Mouse (Mus musculus) midbrain, embryonic 14.5 days (tissue): ENCODE results near the gene Gm5134. TPM values are rescaled to one million over a fixed set of nuclear protein-coding genes. Genes with fewer than 3 reads are reported as not detected.

Experiments
- ATAC-seq: fragments of 200-750 bp; cut with Nextera tagmentation; 2 replicates; pipeline ENCODE4 v1.8.0; 2017; ENCODE audit warnings: moderate number of reproducible peaks, moderate library complexity; ENCODE audit not compliant: low FRiP score, low TSS enrichment
- DNase-seq: peaks from one replicate; pipeline ENCODE4 v3.0.0-alpha.2; 2015
- H3K27ac ChIP-seq: fragments of 300-500 bp; sonication (generic); replicated peaks from 2 replicates; pipeline ENCODE4 v1.5.1; 2014; ENCODE audit warnings: mild to moderate bottlenecking, low read depth, low read length, moderate library complexity
- H3K27me3 ChIP-seq: fragments of 300-500 bp; sonication (generic); 2 replicates; pipeline ENCODE4 v1.6.1; 2014; ENCODE audit warnings: low read length, control low read depth, mixed read lengths; ENCODE audit not compliant: control insufficient read depth, insufficient read depth
- H3K36me3 ChIP-seq: fragments of 300-500 bp; sonication (generic); 2 replicates; pipeline ENCODE4 v1.6.1; 2014; ENCODE audit warnings: low read length, control low read depth; ENCODE audit not compliant: control insufficient read depth, insufficient read depth
- H3K4me1 ChIP-seq: fragments of 300-500 bp; sonication (generic); 2 replicates; pipeline ENCODE4 v1.6.1; 2014; ENCODE audit warnings: mild to moderate bottlenecking, antibody characterized with exemption, low read length, control low read depth; ENCODE audit not compliant: control insufficient read depth, insufficient read depth
- H3K4me2 ChIP-seq: fragments of 300-500 bp; sonication (generic); 2 replicates; pipeline ENCODE4 v1.6.1; 2014; ENCODE audit warnings: mild to moderate bottlenecking, low read length, moderate library complexity
- H3K4me3 ChIP-seq: fragments of 300-500 bp; sonication (generic); replicated peaks from 2 replicates; pipeline ENCODE4 v1.5.1; 2014; ENCODE audit warnings: low read depth, low read length
- H3K9ac ChIP-seq: fragments of 300-500 bp; sonication (generic); replicated peaks from 2 replicates; pipeline ENCODE4 v1.6.1; 2014; ENCODE audit warnings: mild to moderate bottlenecking, low read length, moderate library complexity
- H3K9me3 ChIP-seq: fragments of 300-500 bp; sonication (generic); 2 replicates; pipeline ENCODE4 v1.6.1; 2016; ENCODE audit warnings: low read length, control low read depth, mixed read lengths; ENCODE audit not compliant: control insufficient read depth
- WGBS: fragments of 180-500 bp; shearing (Covaris S2); extraction: QIAGEN DNeasy Blood & Tissue Kit; methylation state at CpG from one replicate; pipeline ENCODE4 v1.1.7; 2014; 5-methylcytosine and 5-hydroxymethylcytosine counted together
- polyA plus RNA-seq: library from polyadenylated mRNA; unstranded; fragments of >200 nt; fragmentation: Nextera tagmentation; extraction: Ambion mirVana; gene quantifications from 2 replicates; pipeline ENCODE4 v1.2.1, GENCODE M21; 2014

Gene Gm5134
- polyA plus RNA-seq, 1 experiment from 2014 or later = not detected

- no peak overlapping the region for H3K4me3 ChIP-seq
- no peaks in the 10 kb centered on the region for H3K36me3 ChIP-seq
- no peak overlapping the region for H3K27ac ChIP-seq
- H3K9ac ChIP-seq = no peak overlapping the region
- no peaks in the 10 kb centered on the region for H3K27me3 ChIP-seq
- H3K4me2 ChIP-seq = no peak overlapping the region
- WGBS = 84% methylated on average over 3 of the region's 3 CpGs
- H3K4me1 ChIP-seq = no peaks in the 10 kb centered on the region
- DNase-seq (no peak), ATAC-seq (no peak)
- H3K9me3 ChIP-seq = peaks cover 5% of the 10 kb centered on the region; the same call in 1 of the 2 replicates
Observed at GRCm38 (mm10) chr10:76021728-76022127, 67.4 kb downstream of the Gm5134 start.

- H3K4me3 ChIP-seq = no peak overlapping the region
- 96% methylated on average over 6 of the region's 6 CpGs for WGBS
- H3K4me1 ChIP-seq = no peaks in the 10 kb centered on the region
- H3K27me3 ChIP-seq = no peaks in the 10 kb centered on the region
- ATAC-seq (no peak), DNase-seq (no peak)
- H3K36me3 ChIP-seq = no peaks in the 10 kb centered on the region
- H3K9me3 ChIP-seq = peaks cover 5% of the 10 kb centered on the region; the same call in 1 of the 2 replicates
- no peak overlapping the region for H3K4me2 ChIP-seq
- H3K27ac ChIP-seq = no peak overlapping the region
- H3K9ac ChIP-seq = no peak overlapping the region
Observed at GRCm38 (mm10) chr10:76023921-76024320, 69.6 kb downstream of the Gm5134 start.

- Histone ChIP-seq H3K9me3 (peaks cover 5% of the 10 kb centered on the region; the same call in 1 of the 2 replicates), H3K36me3 (no peaks in the 10 kb centered on the region), H3K4me1 (no peaks in the 10 kb centered on the region), H3K27me3 (no peaks in the 10 kb centered on the region), H3K4me2 (no peak overlapping the region), H3K4me3 (no peak overlapping the region), H3K9ac (no peak overlapping the region), H3K27ac (no peak overlapping the region)
- no peak for DNase-seq
- ATAC-seq = no peak
- 90% methylated on average over 10 of the region's 10 CpGs for WGBS
Observed at GRCm38 (mm10) chr10:76025470-76026190, 71.3 kb downstream of the Gm5134 start.

- no peak overlapping the region for H3K9ac ChIP-seq
- no peak overlapping the region for H3K4me3 ChIP-seq
- no peak overlapping the region for H3K4me2 ChIP-seq
- H3K36me3 ChIP-seq = no peaks in the 10 kb centered on the region
- H3K4me1 ChIP-seq = no peaks in the 10 kb centered on the region
- WGBS = 69% methylated on average over 12 of the region's 12 CpGs
- H3K9me3 ChIP-seq = peaks cover 5% of the 10 kb centered on the region; the same call in 1 of the 2 replicates
- no peak overlapping the region for H3K27ac ChIP-seq
- DNase-seq (no peak), ATAC-seq (no peak)
- H3K27me3 ChIP-seq = no peaks in the 10 kb centered on the region
Observed at GRCm38 (mm10) chr10:76027127-76028015, 73.1 kb downstream of the Gm5134 start.

GRCm38 (mm10) chr10:76028016-76028366 lies 73.7 kb downstream of the Gm5134 start:
- Histone ChIP-seq H3K27ac (no peak overlapping the region), H3K9me3 (peaks cover 5% of the 10 kb centered on the region; the same call in 1 of the 2 replicates), H3K9ac (no peak overlapping the region), H3K36me3 (no peaks in the 10 kb centered on the region), H3K4me3 (no peak overlapping the region), H3K4me2 (no peak overlapping the region), H3K27me3 (no peaks in the 10 kb centered on the region), H3K4me1 (no peaks in the 10 kb centered on the region)
- DNase-seq (no peak), ATAC-seq (no peak)
- WGBS = 12% methylated on average over 4 of the region's 4 CpGs

- no peak for ATAC-seq
Observed at GRCm38 (mm10) chr10:76028396-76028795, 74.1 kb downstream of the Gm5134 start.

GRCm38 (mm10) chr10:76029276-76029675 lies 75.0 kb downstream of the Gm5134 start:
- Histone ChIP-seq H3K27ac (no peak overlapping the region), H3K36me3 (no peaks in the 10 kb centered on the region; the same call in 1 of the 2 replicates), H3K9ac (no peak overlapping the region), H3K9me3 (peaks cover 5% of the 10 kb centered on the region; the same call in 1 of the 2 replicates), H3K4me1 (peaks cover 5% of the 10 kb centered on the region; the same call in 1 of the 2 replicates), H3K27me3 (no peaks in the 10 kb centered on the region), H3K4me3 (no peak overlapping the region), H3K4me2 (no peak overlapping the region)
- ATAC-seq = no peak
- no peak for DNase-seq
- 63% methylated on average over 5 of the region's 5 CpGs for WGBS

More at GRCm38 (mm10) chr10:76028396-76028795, 74.1 kb downstream of the Gm5134 start:
- 75% methylated on average over 9 of the region's 9 CpGs for WGBS
- DNase-seq = no peak
- no peak overlapping the region for H3K4me2 ChIP-seq
- H3K9me3 ChIP-seq = peaks cover 5% of the 10 kb centered on the region; the same call in 1 of the 2 replicates
- H3K9ac ChIP-seq = no peak overlapping the region
- H3K27me3 ChIP-seq = no peaks in the 10 kb centered on the region
- H3K4me1 ChIP-seq = peaks cover 3% of the 10 kb centered on the region; the same call in 1 of the 2 replicates
- no peak overlapping the region for H3K4me3 ChIP-seq
- H3K27ac ChIP-seq = no peak overlapping the region
- no peaks in the 10 kb centered on the region for H3K36me3 ChIP-seq

- WGBS = 63% methylated on average over 5 of the region's 5 CpGs
- H3K27ac ChIP-seq = no peak overlapping the region
Observed at GRCm38 (mm10) chr10:76030496-76030895, 76.2 kb downstream of the Gm5134 start.

More at GRCm38 (mm10) chr10:76030496-76030895, 76.2 kb downstream of the Gm5134 start:
- Histone ChIP-seq H3K9me3 (no peaks in the 10 kb centered on the region), H3K4me3 (no peak overlapping the region), H3K4me1 (peaks cover 5% of the 10 kb centered on the region; the same call in 1 of the 2 replicates), H3K36me3 (no peaks in the 10 kb centered on the region; the same call in 1 of the 2 replicates), H3K4me2 (no peak overlapping the region), H3K27me3 (no peaks in the 10 kb centered on the region), H3K9ac (no peak overlapping the region)
- no peak for DNase-seq
- ATAC-seq = no peak
